Mouse (Mus musculus) forebrain, embryonic 16.5 days (tissue): Measurements from ENCODE around the gene Rbms1. TPM values are rescaled to one million over a fixed set of nuclear protein-coding genes. Genes with fewer than 3 reads are reported as not detected.

ENCODE experiments used
- ATAC-seq: fragments of 200-750 bp; cut with Nextera tagmentation; 2 replicates; pipeline ENCODE4 v1.8.0; 2017; ENCODE audit warnings: mild to moderate bottlenecking, moderate library complexity
- H3K27ac ChIP-seq: fragments of 300-500 bp; sonication (generic); 2 replicates; pipeline ENCODE4 v1.5.1; 2014; ENCODE audit warnings: low read length, control low read depth
- H3K27me3 ChIP-seq: fragments of 300-500 bp; sonication (generic); replicated peaks from 2 replicates; pipeline ENCODE4 v1.6.1; 2014; ENCODE audit warnings: low read length; ENCODE audit not compliant: control insufficient read depth, insufficient read depth
- H3K36me3 ChIP-seq: fragments of 300-500 bp; sonication (generic); 2 replicates; pipeline ENCODE4 v1.6.1; 2014; ENCODE audit not compliant: control insufficient read depth, insufficient read depth
- H3K4me1 ChIP-seq: fragments of 300-500 bp; sonication (generic); replicated peaks from 2 replicates; pipeline ENCODE4 v1.6.1; 2014; ENCODE audit warnings: low read length; ENCODE audit not compliant: control insufficient read depth, insufficient read depth
- H3K4me2 ChIP-seq: fragments of 300-500 bp; sonication (generic); 2 replicates; pipeline ENCODE4 v1.6.1; 2014; ENCODE audit warnings: mild to moderate bottlenecking, low read length, control low read depth
- H3K4me3 ChIP-seq: fragments of 300-500 bp; sonication (generic); replicated peaks from 2 replicates; pipeline ENCODE4 v1.5.1; 2014; ENCODE audit warnings: mild to moderate bottlenecking, low read length, control low read depth
- H3K9ac ChIP-seq: fragments of 300-500 bp; sonication (generic); replicated peaks from 2 replicates; pipeline ENCODE4 v1.6.1; 2014; ENCODE audit warnings: low read depth, low read length, control low read depth
- H3K9me3 ChIP-seq: fragments of 300-500 bp; sonication (generic); 2 replicates; pipeline ENCODE4 v1.6.1; 2016; ENCODE audit warnings: low read length; ENCODE audit not compliant: control insufficient read depth
- WGBS: fragments of 180-500 bp; shearing (Covaris S2); extraction: QIAGEN DNeasy Blood & Tissue Kit; methylation state at CpG from one replicate; pipeline ENCODE4 v1.1.7; 2014; 5-methylcytosine and 5-hydroxymethylcytosine counted together
- polyA plus RNA-seq: library from polyadenylated mRNA; unstranded; fragments of >200 nt; fragmentation: Nextera tagmentation; extraction: Ambion mirVana; gene quantifications from 2 replicates; pipeline ENCODE4 v1.2.1, GENCODE M21; 2015

The Rbms1 gene
- 23.7 and 23.8 TPM in 2 replicates for polyA plus RNA-seq

- H3K4me1 ChIP-seq = peaks cover 11% of the 10 kb centered on the region
- peak within 1 kb of the TSS; percentile 86 for H3K4me2 ChIP-seq
- peak within 1 kb of the TSS; percentile 75 for H3K4me3 ChIP-seq
- WGBS = under 1% methylated on average over 51 of the region's 51 CpGs
- H3K9me3 ChIP-seq = no peaks in the 10 kb centered on the region
- H3K9ac ChIP-seq = peak within 1 kb of the TSS; percentile 68
- no peaks in the 10 kb centered on the region for H3K36me3 ChIP-seq
- peak within 1 kb of the TSS; percentile 64 for H3K27ac ChIP-seq
- H3K27me3 ChIP-seq = peaks cover 6% of the 10 kb centered on the region; the same call in 1 of the 2 replicates
- peak; percentile 88 for ATAC-seq
Observed at GRCm38 (mm10) chr2:60962671-60963421, at the start of gene Rbms1. Gene Rbms1 (minus strand): TSS chr2:60963192.

DNA sequence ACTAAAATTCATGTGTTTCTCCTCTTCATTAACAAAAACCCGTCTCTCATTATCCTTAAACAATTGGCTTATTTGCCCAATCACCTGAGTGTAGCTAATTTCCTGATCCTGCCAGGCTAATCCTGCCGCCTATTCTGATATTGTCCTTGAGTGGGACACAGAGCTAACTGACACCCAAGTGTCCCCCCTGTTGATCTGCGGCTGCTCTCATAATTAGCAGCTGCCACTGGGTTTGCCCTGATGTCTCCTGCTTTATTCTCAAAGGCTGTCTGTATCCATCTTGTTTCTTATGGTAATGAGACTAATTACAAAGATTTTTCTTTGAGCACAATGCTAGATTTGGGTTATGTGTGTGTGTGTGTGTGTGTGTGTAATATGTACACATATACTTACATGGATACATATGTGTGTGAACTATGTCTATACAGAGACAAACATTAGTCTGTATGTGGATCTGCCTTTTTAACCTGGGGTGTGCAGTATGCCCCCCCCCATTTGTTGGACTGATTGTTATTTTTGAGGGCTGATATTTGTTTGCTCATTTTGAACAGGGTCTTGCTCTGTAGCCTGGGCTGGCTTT lies 49.3 kb upstream of the Rbms1 start:
- H3K9ac ChIP-seq = no peak overlapping the region
- peak; percentile 71 for ATAC-seq
- WGBS = 12% methylated on average over 3 of the region's 3 CpGs

GRCm38 (mm10) chr2:60986286-60986685 lies 23.3 kb upstream of the Rbms1 start:
- Histone ChIP-seq H3K4me2 (no peak overlapping the region), H3K4me3 (no peak overlapping the region), H3K27me3 (no peaks in the 10 kb centered on the region), H3K9ac (no peak overlapping the region), H3K27ac (no peak overlapping the region), H3K4me1 (no peaks in the 10 kb centered on the region), H3K36me3 (no peaks in the 10 kb centered on the region), H3K9me3 (no peaks in the 10 kb centered on the region)
- no peak for ATAC-seq
- 78% methylated on average over 5 of the region's 5 CpGs for WGBS

More for the DNA sequence above, 49.3 kb upstream of the Rbms1 start:
- H3K4me2 ChIP-seq = no peak overlapping the region
- H3K27ac ChIP-seq = no peak overlapping the region
- H3K27me3 ChIP-seq = no peaks in the 10 kb centered on the region
- peaks cover 2% of the 10 kb centered on the region; the same call in 1 of the 2 replicates for H3K9me3 ChIP-seq
- no peaks in the 10 kb centered on the region for H3K36me3 ChIP-seq
- H3K4me1 ChIP-seq = peaks cover 3% of the 10 kb centered on the region; the same call in 1 of the 2 replicates
- H3K4me3 ChIP-seq = no peak overlapping the region

DNA sequence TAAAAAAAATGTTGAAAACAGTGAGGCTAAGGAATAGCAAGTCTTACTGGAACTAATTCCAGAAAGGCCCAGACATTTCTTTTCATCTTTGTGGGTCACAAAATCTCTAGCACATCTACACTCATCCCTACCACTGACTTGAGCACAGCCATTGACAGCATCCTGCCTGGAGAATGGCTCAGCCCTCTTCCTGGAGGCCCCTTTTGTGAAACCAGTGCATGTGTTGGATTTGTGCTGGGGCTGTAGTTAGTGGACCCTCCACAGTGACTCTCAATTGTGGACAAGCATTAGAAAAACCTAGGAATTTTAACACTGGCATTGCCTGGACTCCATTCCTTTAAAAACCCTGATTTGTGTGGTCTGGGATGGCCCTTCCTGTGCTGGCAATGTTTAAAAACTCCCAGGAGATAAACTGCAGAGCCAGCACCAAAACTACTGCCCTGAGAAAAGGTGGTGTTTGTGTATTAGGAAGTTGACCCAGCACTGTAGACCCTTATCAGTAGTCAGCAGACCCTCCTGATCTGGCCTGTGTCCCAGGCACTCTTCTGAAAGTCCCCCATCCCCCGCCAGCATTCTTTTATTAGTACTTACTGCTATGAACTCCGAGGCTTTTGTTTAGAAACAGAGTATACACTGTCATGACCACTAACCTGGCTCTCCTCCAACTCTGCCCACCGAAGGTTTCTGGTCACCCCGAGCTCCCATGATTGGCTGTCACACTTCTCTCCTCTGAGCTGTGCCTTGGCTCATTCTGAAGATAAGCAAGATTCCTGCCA lies 15.7 kb upstream of the Rbms1 start:
- Histone ChIP-seq H3K36me3 (no peaks in the 10 kb centered on the region), H3K4me3 (no peak overlapping the region), H3K4me2 (no peak overlapping the region), H3K4me1 (no peaks in the 10 kb centered on the region), H3K27ac (no peak overlapping the region), H3K9ac (no peak overlapping the region), H3K27me3 (no peaks in the 10 kb centered on the region), H3K9me3 (no peaks in the 10 kb centered on the region)
- no peak for ATAC-seq
- WGBS = 15% methylated on average over 4 of the region's 4 CpGs

DNA sequence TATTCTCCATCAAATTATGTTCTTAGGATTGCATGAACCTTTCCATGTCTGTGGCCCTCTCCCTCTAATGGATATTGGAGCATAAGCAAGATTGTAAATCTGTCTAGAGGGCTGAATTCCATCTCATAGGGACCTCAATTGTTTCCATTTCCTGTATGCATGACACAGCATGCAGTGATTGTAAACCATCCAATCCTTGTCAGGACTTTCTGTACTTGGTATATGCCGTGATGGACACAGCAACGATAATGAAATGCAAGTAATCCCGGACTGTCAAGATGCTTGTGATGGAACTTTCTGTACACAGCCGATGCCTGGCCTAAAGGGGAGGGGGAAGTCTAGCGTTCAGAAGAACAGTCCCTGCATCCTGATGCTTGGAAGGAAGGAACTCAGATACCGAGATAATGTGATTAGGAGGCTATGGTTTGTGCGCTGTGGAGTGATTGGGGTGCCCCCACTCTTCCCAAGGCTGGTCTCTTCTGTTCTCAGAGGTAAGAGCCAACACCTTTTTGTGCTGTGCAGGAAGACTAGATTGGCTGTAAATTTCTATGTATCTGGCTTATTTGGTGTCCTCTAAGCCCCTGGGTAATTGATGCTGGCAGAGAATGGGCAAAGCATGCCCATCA lies 9.3 kb upstream of the Rbms1 start:
- Histone ChIP-seq H3K9ac (no peak overlapping the region), H3K27ac (no peak overlapping the region), H3K4me3 (no peak overlapping the region), H3K4me2 (no peak overlapping the region), H3K36me3 (no peaks in the 10 kb centered on the region), H3K27me3 (no peaks in the 10 kb centered on the region), H3K4me1 (no peaks in the 10 kb centered on the region), H3K9me3 (no peaks in the 10 kb centered on the region)
- no peak for ATAC-seq
- WGBS = 79% methylated on average over 7 of the region's 7 CpGs

- 8% methylated on average over 5 of the region's 5 CpGs for WGBS
- peak overlapping the region; percentile 68 for H3K9ac ChIP-seq
- H3K9me3 ChIP-seq = no peaks in the 10 kb centered on the region
- H3K27me3 ChIP-seq = peaks cover 6% of the 10 kb centered on the region; the same call in 1 of the 2 replicates
- peak overlapping the region; percentile 86 for H3K4me2 ChIP-seq
- peak overlapping the region; percentile 64; the same call in 1 of the 2 replicates for H3K27ac ChIP-seq
- peaks cover 11% of the 10 kb centered on the region for H3K4me1 ChIP-seq
- H3K36me3 ChIP-seq = no peaks in the 10 kb centered on the region
- ATAC-seq = peak; percentile 14
- H3K4me3 ChIP-seq = peak overlapping the region; percentile 75
Observed at GRCm38 (mm10) chr2:60963616-60964015, 624 bp upstream of the Rbms1 start.

DNA sequence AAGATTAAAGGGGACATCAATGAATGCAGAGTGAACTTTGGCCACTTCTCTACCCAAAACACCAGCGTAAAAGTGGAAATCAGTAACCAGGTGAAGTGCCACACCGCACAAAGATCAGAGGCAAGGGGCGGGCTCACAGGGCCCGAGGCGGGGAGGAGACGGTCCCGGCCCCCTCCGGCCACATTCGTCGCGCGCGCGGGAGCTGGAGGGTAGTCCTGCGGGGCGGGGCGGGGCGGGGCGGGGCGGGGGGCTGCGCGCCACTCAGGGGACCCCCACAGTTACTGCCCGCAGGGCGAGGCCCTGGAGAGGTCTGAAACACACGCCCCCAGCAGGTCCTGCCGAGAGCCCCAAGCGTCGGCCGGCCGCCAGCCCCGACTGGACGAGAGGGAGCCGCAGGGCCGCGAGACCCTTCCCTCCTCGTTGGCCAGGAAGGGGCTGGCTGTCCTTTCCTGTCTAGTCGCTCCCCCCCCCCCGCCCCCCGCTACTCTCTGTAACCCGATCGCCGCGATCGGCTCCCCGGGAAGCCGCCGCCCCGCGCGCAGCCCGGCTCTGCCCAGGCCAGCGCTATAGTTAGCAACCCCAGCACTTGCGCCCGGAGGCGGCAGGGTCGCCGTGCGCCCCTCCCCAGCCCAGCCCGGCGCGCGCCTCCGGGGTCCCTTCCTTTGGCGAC lies 856 bp downstream of the Rbms1 start:
- Histone ChIP-seq H3K4me2 (peak overlapping the region; percentile 86), H3K27ac (peak overlapping the region; percentile 64), H3K27me3 (peaks cover 6% of the 10 kb centered on the region; the same call in 1 of the 2 replicates), H3K9me3 (no peaks in the 10 kb centered on the region), H3K4me1 (peaks cover 11% of the 10 kb centered on the region), H3K4me3 (peak overlapping the region; percentile 75), H3K36me3 (no peaks in the 10 kb centered on the region), H3K9ac (peak overlapping the region; percentile 68)
- ATAC-seq = peak; percentile 70
- WGBS = 0% methylated on average over 42 of the region's 64 CpGs

DNA sequence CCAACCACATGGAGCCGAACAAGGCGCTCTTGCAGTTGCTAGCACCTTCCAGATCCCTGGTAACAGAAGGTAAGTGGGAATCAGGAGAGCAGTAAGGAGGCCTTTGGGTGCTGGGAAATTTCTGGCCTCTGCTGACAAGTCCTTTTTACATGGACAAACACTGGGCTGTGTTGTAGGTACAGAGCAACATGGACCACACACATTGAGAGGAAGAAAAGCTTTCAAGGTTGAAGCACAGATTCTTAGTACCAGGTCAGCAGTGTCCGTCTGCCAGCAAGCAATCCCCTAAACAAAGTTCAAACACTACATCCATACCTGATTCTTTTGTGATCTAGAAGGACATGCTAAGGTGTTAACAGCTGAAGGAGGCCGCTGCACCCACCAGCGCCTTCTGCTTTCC lies 1.7 kb downstream of the Rbms1 start:
- Histone ChIP-seq H3K4me2 (peak overlapping the region; percentile 86), H3K36me3 (no peaks in the 10 kb centered on the region), H3K9me3 (no peaks in the 10 kb centered on the region), H3K4me3 (peak overlapping the region; percentile 75), H3K4me1 (peaks cover 11% of the 10 kb centered on the region), H3K9ac (no peak overlapping the region), H3K27me3 (peaks cover 6% of the 10 kb centered on the region; the same call in 1 of the 2 replicates), H3K27ac (no peak overlapping the region)
- ATAC-seq = no peak
- 54% methylated on average over 5 of the region's 5 CpGs for WGBS
